Mouse (Mus musculus) adrenal gland, adult (tissue): Measurements from ENCODE around the gene Ing1.

Experiments used
- DNase-seq, 2 experiments: peaks; one replicate each; pipeline ENCODE4 v3.0.0; 2022 to 2023; ENCODE audit warnings: low spot score in 1 of 2; ENCODE audit not compliant: inconsistent age in 2 of 2

Gene Ing1

GRCm38 (mm10) chr8:11554799-11555719 is at the start of gene Ing1:
Gene Ing1, plus strand, starts transcription at chr8:11555571.
- peak; percentile 96 to 98 for DNase-seq

- no peak for DNase-seq
Measured at GRCm38 (mm10) chr8:11506074-11506473, 49.3 kb upstream of the Ing1 start.

- peak in 1 of 2 experiments; percentile 58 for DNase-seq
Measured at GRCm38 (mm10) chr8:11506802-11507201, 48.6 kb upstream of the Ing1 start.

GRCm38 (mm10) chr8:11508880-11509279 is 46.5 kb upstream of the Ing1 start:
- DNase-seq, result no peak

- DNase-seq, result no peak
Measured at GRCm38 (mm10) chr8:11510971-11511370, 44.4 kb upstream of the Ing1 start.

GRCm38 (mm10) chr8:11512711-11513110 is 42.7 kb upstream of the Ing1 start:
- DNase-seq, result no peak

GRCm38 (mm10) chr8:11513247-11513646 is 42.1 kb upstream of the Ing1 start:
- DNase-seq, result no peak

- no peak for DNase-seq
Measured at GRCm38 (mm10) chr8:11516292-11516691, 39.1 kb upstream of the Ing1 start.

- DNase-seq, result no peak
Measured at GRCm38 (mm10) chr8:11517366-11518055, 37.9 kb upstream of the Ing1 start.

- no peak for DNase-seq
Measured at GRCm38 (mm10) chr8:11518056-11518396, 37.3 kb upstream of the Ing1 start.

GRCm38 (mm10) chr8:11518676-11519075 is 36.7 kb upstream of the Ing1 start:
- no peak for DNase-seq

- no peak for DNase-seq
Measured at GRCm38 (mm10) chr8:11523331-11523730, 32.0 kb upstream of the Ing1 start.

- DNase-seq, result peak in 1 of 2 experiments; percentile 55
Measured at GRCm38 (mm10) chr8:11530155-11530770, 25.1 kb upstream of the Ing1 start.

GRCm38 (mm10) chr8:11530849-11531248 is 24.5 kb upstream of the Ing1 start:
- no peak for DNase-seq

- no peak for DNase-seq
Measured at GRCm38 (mm10) chr8:11534494-11534893, 20.9 kb upstream of the Ing1 start.

GRCm38 (mm10) chr8:11539049-11539448 is 16.3 kb upstream of the Ing1 start:
- DNase-seq, result no peak

- DNase-seq, result no peak
Measured at GRCm38 (mm10) chr8:11540182-11540581, 15.2 kb upstream of the Ing1 start.

GRCm38 (mm10) chr8:11542031-11542430 is 13.3 kb upstream of the Ing1 start:
- DNase-seq, result no peak

GRCm38 (mm10) chr8:11542866-11543265 is 12.5 kb upstream of the Ing1 start:
- no peak for DNase-seq

- peak; percentile 50 to 81 for DNase-seq
Measured at GRCm38 (mm10) chr8:11544386-11544785, 11.0 kb upstream of the Ing1 start.

GRCm38 (mm10) chr8:11547063-11547462 is 8.3 kb upstream of the Ing1 start:
- no peak for DNase-seq

GRCm38 (mm10) chr8:11549706-11550105 is 5.7 kb upstream of the Ing1 start:
- peak; percentile 59 to 87 for DNase-seq
